Mouse (Mus musculus) limb, embryonic 14.5 days (tissue): ENCODE measurements at regions not wholly inside any gene's neighbourhood (a gene's known extent, or its start where the extent isn't known, plus 50 kb on each side); places are given as distances from the start of the nearest gene placed in this dataset.

Experiments
- ATAC-seq: fragments of 200-750 bp; cut with Nextera tagmentation; 2 replicates; pipeline ENCODE4 v1.8.0; 2017; ENCODE audit warnings: low read depth, moderate number of reproducible peaks, moderate TSS enrichment; ENCODE audit not compliant: low FRiP score
- DNase-seq: peaks from one replicate; pipeline ENCODE4 v3.0.0-alpha.2; 2015; ENCODE audit warnings: low spot score
- H3K27ac ChIP-seq: fragments of 300-500 bp; sonication (generic); replicated peaks from 2 replicates; pipeline ENCODE4 v1.5.1; 2014; ENCODE audit warnings: low read depth, mild to moderate bottlenecking, low read length, moderate library complexity, mixed read lengths
- H3K27me3 ChIP-seq: fragments of 300-500 bp; sonication (generic); 2 replicates; pipeline ENCODE4 v1.6.1; 2014; ENCODE audit warnings: low read length, mixed read lengths; ENCODE audit not compliant: control insufficient read depth, insufficient read depth
- H3K36me3 ChIP-seq: fragments of 300-500 bp; sonication (generic); 2 replicates; pipeline ENCODE4 v1.6.1; 2014; ENCODE audit warnings: mild to moderate bottlenecking, low read length, moderate library complexity, mixed read lengths; ENCODE audit not compliant: control insufficient read depth, insufficient read depth
- H3K4me1 ChIP-seq: fragments of 300-500 bp; sonication (generic); 2 replicates; pipeline ENCODE4 v1.6.1; 2014; ENCODE audit warnings: antibody characterized with exemption, low read length, mixed read lengths; ENCODE audit not compliant: control insufficient read depth, insufficient read depth
- H3K4me2 ChIP-seq: fragments of 300-500 bp; sonication (generic); replicated peaks from 2 replicates; pipeline ENCODE4 v1.6.1; 2014; ENCODE audit warnings: low read depth, mild to moderate bottlenecking, low read length, moderate library complexity; ENCODE audit not compliant: severe bottlenecking
- H3K4me3 ChIP-seq: fragments of 300-500 bp; sonication (generic); replicated peaks from 2 replicates; pipeline ENCODE4 v1.5.1; 2014; ENCODE audit warnings: low read length
- H3K9ac ChIP-seq: fragments of 300-500 bp; sonication (generic); 2 replicates; pipeline ENCODE4 v1.6.1; 2014; ENCODE audit warnings: mild to moderate bottlenecking, low read depth, low read length, moderate library complexity; ENCODE audit not compliant: severe bottlenecking
- H3K9me3 ChIP-seq: fragments of 300-500 bp; sonication (generic); 2 replicates; pipeline ENCODE4 v1.6.1; 2016; ENCODE audit warnings: low read length; ENCODE audit not compliant: control insufficient read depth
- POLR2A ChIP-seq: fragments of 200-500 bp; IDR thresholded peaks from 2 replicates; pipeline ENCODE4 v1.8.0; 2012; ENCODE audit warnings: inconsistent platforms, mild to moderate bottlenecking, moderate library complexity, borderline replicate concordance; ENCODE audit not compliant: insufficient read depth, insufficient read length; ENCODE audit errors: extremely low read depth
- WGBS: fragments of 180-500 bp; shearing (Covaris S2); extraction: QIAGEN DNeasy Blood & Tissue Kit; methylation state at CpG from one replicate; pipeline ENCODE4 v1.1.7; 2014; 5-methylcytosine and 5-hydroxymethylcytosine counted together

- WGBS, result 74% methylated on average over 4 of the region's 4 CpGs
Measured at GRCm38 (mm10) chr13:110752746-110753145, 357.9 kb downstream of the Plk2 start.

GRCm38 (mm10) chr13:110754548-110754947 lies 359.7 kb downstream of the Plk2 start:
- Histone ChIP-seq H3K27me3 (no peaks in the 10 kb centered on the region), H3K4me1 (no peaks in the 10 kb centered on the region), H3K9ac (no peak overlapping the region), H3K36me3 (no peaks in the 10 kb centered on the region), H3K4me2 (no peak overlapping the region), H3K4me3 (no peak overlapping the region), H3K27ac (no peak overlapping the region), H3K9me3 (no peaks in the 10 kb centered on the region)
- DNase-seq, result no peak
- ATAC-seq, result no peak
- no peak for TF ChIP-seq POLR2A
- 84% methylated on average over 9 of the region's 9 CpGs for WGBS

More at GRCm38 (mm10) chr13:110752746-110753145, 357.9 kb downstream of the Plk2 start:
- TF ChIP-seq POLR2A, result no peak
- Histone ChIP-seq H3K27ac (no peak overlapping the region), H3K9ac (no peak overlapping the region), H3K4me3 (no peak overlapping the region), H3K4me2 (no peak overlapping the region), H3K4me1 (no peaks in the 10 kb centered on the region), H3K9me3 (no peaks in the 10 kb centered on the region), H3K36me3 (no peaks in the 10 kb centered on the region), H3K27me3 (no peaks in the 10 kb centered on the region)
- DNase-seq (no peak), ATAC-seq (no peak)

- Histone ChIP-seq H3K36me3 (no peaks in the 10 kb centered on the region), H3K4me2 (no peak overlapping the region), H3K4me1 (no peaks in the 10 kb centered on the region), H3K9ac (no peak overlapping the region), H3K27ac (no peak overlapping the region), H3K9me3 (no peaks in the 10 kb centered on the region), H3K4me3 (no peak overlapping the region), H3K27me3 (no peaks in the 10 kb centered on the region)
- no peak for TF ChIP-seq POLR2A
- 59% methylated on average over 2 of the region's 2 CpGs for WGBS
- ATAC-seq, result no peak
- no peak for DNase-seq
Measured at GRCm38 (mm10) chr13:110756877-110757276, 362.0 kb downstream of the Plk2 start.

- no peak overlapping the region for H3K4me2 ChIP-seq
- no peak overlapping the region for H3K9ac ChIP-seq
- no peak for DNase-seq
- no peak for TF ChIP-seq POLR2A
- H3K4me3 ChIP-seq, result no peak overlapping the region
- no peaks in the 10 kb centered on the region for H3K27me3 ChIP-seq
- H3K27ac ChIP-seq, result no peak overlapping the region
- H3K36me3 ChIP-seq, result no peaks in the 10 kb centered on the region
- no peaks in the 10 kb centered on the region for H3K4me1 ChIP-seq
- ATAC-seq, result no peak
- no peaks in the 10 kb centered on the region for H3K9me3 ChIP-seq
Measured at GRCm38 (mm10) chr13:110769210-110769609, 374.4 kb downstream of the Plk2 start.

- Histone ChIP-seq H3K9ac (no peak overlapping the region), H3K27ac (no peak overlapping the region), H3K4me1 (no peaks in the 10 kb centered on the region), H3K4me3 (no peak overlapping the region), H3K36me3 (no peaks in the 10 kb centered on the region), H3K9me3 (no peaks in the 10 kb centered on the region), H3K4me2 (no peak overlapping the region), H3K27me3 (no peaks in the 10 kb centered on the region)
- TF ChIP-seq POLR2A, result no peak
- DNase-seq (no peak), ATAC-seq (no peak)
Measured at GRCm38 (mm10) chr13:110775251-110775650, 380.4 kb downstream of the Plk2 start.

- H3K9me3 ChIP-seq, result no peaks in the 10 kb centered on the region
- no peak overlapping the region for H3K4me2 ChIP-seq
- no peak overlapping the region for H3K9ac ChIP-seq
- no peak for TF ChIP-seq POLR2A
- peaks cover 3% of the 10 kb centered on the region; the same call in 1 of the 2 replicates for H3K4me1 ChIP-seq
- no peak overlapping the region for H3K4me3 ChIP-seq
- H3K27ac ChIP-seq, result no peak overlapping the region
- DNase-seq (no peak), ATAC-seq (no peak)
- H3K36me3 ChIP-seq, result no peaks in the 10 kb centered on the region
- no peaks in the 10 kb centered on the region for H3K27me3 ChIP-seq
- 58% methylated on average over 12 of the region's 12 CpGs for WGBS
Measured at GRCm38 (mm10) chr13:110784162-110784785, 389.4 kb downstream of the Plk2 start.
